Mouse (Mus musculus) liver, embryonic 13.5 days (tissue): ENCODE results near the gene Ccdc92b. TPM values are rescaled to one million over a fixed set of nuclear protein-coding genes. Genes with fewer than 3 reads are reported as not detected.

Experiments used
- ATAC-seq: fragments of 200-750 bp; cut with Nextera tagmentation; 2 replicates; pipeline ENCODE4 v1.8.0; 2017; ENCODE audit warnings: low read depth, mild to moderate bottlenecking, moderate number of reproducible peaks, moderate library complexity
- DNase-seq: peaks from one replicate; pipeline ENCODE4 v3.0.0; 2022
- H3K27ac ChIP-seq: fragments of 300-500 bp; sonication (generic); 2 replicates; pipeline ENCODE4 v1.5.1; 2015; ENCODE audit warnings: moderate library complexity, mild to moderate bottlenecking, inconsistent platforms
- H3K27me3 ChIP-seq: fragments of 300-500 bp; sonication (generic); 2 replicates; pipeline ENCODE4 v1.6.1; 2015; ENCODE audit warnings: mild to moderate bottlenecking, inconsistent platforms
- H3K36me3 ChIP-seq: fragments of 300-500 bp; sonication (generic); 2 replicates; pipeline ENCODE4 v1.6.1; 2015; ENCODE audit warnings: mild to moderate bottlenecking, inconsistent platforms
- H3K4me1 ChIP-seq: fragments of 300-500 bp; sonication (generic); replicated peaks from 2 replicates; pipeline ENCODE4 v1.6.1; 2015; ENCODE audit warnings: inconsistent platforms
- H3K4me2 ChIP-seq: fragments of 300-500 bp; sonication (generic); 2 replicates; pipeline ENCODE4 v1.6.1; 2015; ENCODE audit warnings: inconsistent platforms, mild to moderate bottlenecking, moderate library complexity
- H3K4me3 ChIP-seq: fragments of 300-500 bp; sonication (generic); replicated peaks from 2 replicates; pipeline ENCODE4 v1.5.1; 2015; ENCODE audit warnings: mild to moderate bottlenecking, inconsistent platforms
- H3K9ac ChIP-seq: fragments of 300-500 bp; sonication (generic); 2 replicates; pipeline ENCODE4 v1.6.1; 2015; ENCODE audit warnings: mild to moderate bottlenecking, inconsistent platforms
- H3K9me3 ChIP-seq: fragments of 300-500 bp; sonication (generic); replicated peaks from 2 replicates; pipeline ENCODE4 v1.6.1; 2016; ENCODE audit warnings: inconsistent platforms
- WGBS: fragments of 180-500 bp; shearing (Covaris S2); methylation state at CpG from one replicate; pipeline ENCODE4 v1.1.7; 2015; ENCODE audit not compliant: insufficient replicate concordance; 5-methylcytosine and 5-hydroxymethylcytosine counted together
- polyA plus RNA-seq: library from polyadenylated mRNA; unstranded; fragments of >200 nt; fragmentation: Nextera tagmentation; extraction: Ambion mirVana; gene quantifications from 2 replicates; pipeline ENCODE4 v1.2.1, GENCODE M21; 2015

The Ccdc92b gene
- polyA plus RNA-seq, 1 experiment from 2014 or later: 7.6 TPM

DNA sequence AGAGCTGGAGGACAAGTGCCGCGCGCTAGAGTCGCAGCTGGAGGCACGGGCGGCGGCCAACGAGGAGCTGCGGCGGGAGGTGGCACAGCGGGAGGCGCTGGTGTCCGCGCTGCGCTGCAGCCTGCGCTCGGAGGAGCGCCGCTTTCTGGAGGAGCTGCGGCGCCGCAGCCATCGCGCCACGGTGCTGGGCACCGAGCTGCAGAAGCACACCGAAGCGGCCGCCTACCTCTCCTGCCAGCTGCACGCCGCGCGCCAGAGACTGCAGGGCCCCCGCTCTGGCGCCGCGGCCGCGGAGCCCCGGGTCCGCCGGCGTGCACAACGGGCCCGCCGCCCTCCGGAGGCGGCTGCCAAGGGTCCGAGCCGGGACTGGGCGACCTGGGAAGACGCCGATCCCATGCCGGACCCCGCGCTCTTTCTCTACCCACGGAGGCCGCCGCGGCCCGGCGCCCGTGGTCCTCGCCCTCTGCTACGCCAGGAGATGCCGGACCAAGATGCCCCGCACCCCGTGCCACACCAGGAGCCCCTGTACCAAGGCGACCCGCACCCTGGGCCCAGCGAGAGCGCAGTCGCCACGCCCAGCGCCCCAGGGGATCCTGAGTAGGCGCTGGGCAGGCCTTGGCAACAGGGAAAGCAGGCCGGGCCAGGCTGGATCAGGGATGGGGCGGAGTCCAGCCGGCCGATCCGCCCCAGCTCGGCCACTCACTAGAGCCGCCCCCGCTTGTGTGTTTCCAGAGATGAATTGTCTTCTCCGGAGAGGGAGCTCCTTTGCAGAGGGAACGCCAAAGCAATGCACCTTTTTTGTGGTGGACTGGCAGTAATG lies 18.8 kb downstream of the Ccdc92b start:
- ATAC-seq (peak; percentile 70), DNase-seq (no peak)
- WGBS: 1% methylated on average over 83 of the region's 86 CpGs
- Histone ChIP-seq H3K27me3 (peaks cover 72% of the 10 kb centered on the region), H3K4me3 (peak overlapping the region; percentile 65), H3K36me3 (peaks cover 43% of the 10 kb centered on the region), H3K9me3 (no peaks in the 10 kb centered on the region), H3K4me1 (peaks cover 22% of the 10 kb centered on the region), H3K4me2 (peak overlapping the region; percentile 80), H3K27ac (peak overlapping the region; percentile 21; the same call in 1 of the 2 replicates), H3K9ac (peak overlapping the region; percentile 65)

DNA sequence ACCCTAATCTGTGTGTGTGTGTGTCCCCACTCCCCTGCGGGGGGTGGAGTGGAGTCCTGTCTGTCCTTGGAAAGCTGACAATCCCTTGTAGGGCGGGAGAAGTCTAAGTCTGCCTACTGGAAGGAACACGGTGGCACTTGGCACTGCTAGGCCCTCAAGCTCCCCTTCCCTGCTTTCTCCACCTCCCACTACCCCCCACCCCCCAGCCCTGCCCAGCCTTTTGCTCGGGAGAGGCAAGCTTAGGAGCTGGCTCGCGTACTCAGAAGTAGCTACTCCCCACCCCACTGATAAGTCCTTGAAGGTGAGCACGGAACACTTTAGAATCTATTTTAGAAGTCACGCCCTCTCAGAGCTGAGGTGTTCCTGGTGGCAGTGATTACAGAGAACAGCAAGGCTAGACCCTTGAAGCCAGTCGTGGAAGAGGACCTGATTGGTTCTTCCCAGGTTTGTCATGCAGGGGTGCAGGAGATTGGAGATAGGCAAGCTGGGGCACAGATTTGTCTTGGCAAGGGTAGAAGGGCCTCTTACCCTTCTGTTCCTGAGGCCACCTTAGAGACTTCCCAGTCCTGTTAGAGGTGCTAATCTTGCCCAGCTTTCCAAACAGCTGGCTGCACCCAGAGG lies 19.5 kb downstream of the Ccdc92b start:
- Histone ChIP-seq H3K9ac (peak overlapping the region; percentile 65; the same call in 1 of the 2 replicates), H3K4me3 (peak overlapping the region; percentile 65), H3K9me3 (no peaks in the 10 kb centered on the region), H3K4me1 (peaks cover 22% of the 10 kb centered on the region), H3K27me3 (peaks cover 72% of the 10 kb centered on the region), H3K27ac (no peak overlapping the region), H3K4me2 (peak overlapping the region; percentile 80), H3K36me3 (peaks cover 43% of the 10 kb centered on the region)
- ATAC-seq: no peak
- DNase-seq: no peak
- 20% methylated on average over 9 of the region's 9 CpGs for WGBS

DNA sequence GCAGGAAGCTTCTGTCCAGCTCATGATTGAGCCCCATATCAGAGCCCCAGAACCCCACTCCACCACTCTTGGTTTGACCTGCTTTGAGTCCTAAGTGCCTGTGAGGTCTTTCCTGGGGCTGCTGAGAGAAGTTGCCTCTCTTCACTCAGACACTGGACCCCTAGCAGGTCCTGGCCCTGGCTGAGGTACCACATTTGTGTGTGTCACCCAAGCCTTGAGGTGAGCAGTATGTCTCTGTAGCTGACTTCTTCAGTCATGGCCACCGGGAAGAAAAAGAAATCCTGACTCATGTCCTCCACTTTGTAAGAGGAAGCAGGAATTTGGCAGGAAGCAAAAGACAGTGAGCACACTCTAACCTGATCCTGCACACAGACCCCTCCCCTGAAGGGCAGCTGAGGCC lies 20.2 kb downstream of the Ccdc92b start:
- DNase-seq (no peak), ATAC-seq (no peak)
- H3K27ac ChIP-seq: no peak overlapping the region
- H3K4me1 ChIP-seq: peaks cover 22% of the 10 kb centered on the region
- no peak overlapping the region for H3K4me3 ChIP-seq
- H3K36me3 ChIP-seq: peaks cover 43% of the 10 kb centered on the region
- H3K9ac ChIP-seq: no peak overlapping the region
- H3K9me3 ChIP-seq: no peaks in the 10 kb centered on the region
- peaks cover 71% of the 10 kb centered on the region for H3K27me3 ChIP-seq
- H3K4me2 ChIP-seq: no peak overlapping the region
- 50% methylated on average over 1 of the region's 1 CpGs for WGBS

DNA sequence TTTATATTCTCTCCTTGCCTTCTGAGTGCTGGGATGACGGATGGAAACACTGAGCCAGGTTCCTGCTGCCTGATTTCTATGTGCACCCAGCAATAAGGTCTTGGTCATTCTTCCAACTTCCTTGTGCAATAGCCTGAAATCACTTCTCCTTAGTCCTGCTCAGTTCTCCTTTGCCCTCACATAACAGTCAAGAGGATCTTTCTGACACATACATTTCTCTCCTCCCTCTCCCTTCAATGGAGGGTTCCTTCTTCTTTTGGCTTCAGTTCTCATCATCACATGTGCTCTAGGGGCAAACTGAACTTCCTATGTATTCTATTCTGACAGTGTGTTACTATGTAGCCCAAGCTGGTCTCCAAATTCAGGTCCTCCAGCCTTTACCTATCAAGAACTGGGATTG lies 28.6 kb downstream of the Ccdc92b start:
- Histone ChIP-seq H3K9me3 (no peaks in the 10 kb centered on the region), H3K4me1 (peaks cover 50% of the 10 kb centered on the region), H3K4me2 (peak overlapping the region; percentile 97), H3K27me3 (no peaks in the 10 kb centered on the region), H3K4me3 (no peak overlapping the region), H3K9ac (no peak overlapping the region), H3K36me3 (peaks cover 16% of the 10 kb centered on the region), H3K27ac (peak overlapping the region; percentile 86)
- DNase-seq (no peak), ATAC-seq (no peak)
- 77% methylated on average over 1 of the region's 1 CpGs for WGBS

DNA sequence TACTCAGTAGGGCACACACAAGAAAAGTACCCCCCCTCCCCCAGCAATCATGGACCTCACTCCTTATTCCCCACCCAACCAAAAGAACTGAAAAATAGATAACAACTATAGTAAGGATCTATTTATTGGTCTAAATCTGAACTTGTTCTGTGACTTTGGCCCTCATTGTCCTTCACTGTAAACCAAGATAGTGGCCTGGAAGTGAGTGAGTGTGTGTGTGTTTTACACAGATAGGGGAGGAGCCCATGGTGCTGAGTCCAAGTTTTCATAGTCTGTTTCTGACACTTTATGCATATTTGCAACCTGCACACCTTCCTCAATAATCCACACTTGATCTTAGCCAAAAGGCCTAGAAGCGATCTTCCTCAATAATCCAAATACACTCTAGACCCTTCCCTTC lies 29.3 kb downstream of the Ccdc92b start:
- peak overlapping the region; percentile 88 for H3K9ac ChIP-seq
- peak overlapping the region; percentile 97 for H3K4me2 ChIP-seq
- peak overlapping the region; percentile 86 for H3K27ac ChIP-seq
- DNase-seq (peak; percentile 32), ATAC-seq (peak; percentile 39)
- 9% methylated on average over 1 of the region's 1 CpGs for WGBS
- no peaks in the 10 kb centered on the region for H3K27me3 ChIP-seq
- no peaks in the 10 kb centered on the region for H3K9me3 ChIP-seq
- H3K4me1 ChIP-seq: peaks cover 57% of the 10 kb centered on the region
- peaks cover 23% of the 10 kb centered on the region for H3K36me3 ChIP-seq
- H3K4me3 ChIP-seq: peak overlapping the region; percentile 92

DNA sequence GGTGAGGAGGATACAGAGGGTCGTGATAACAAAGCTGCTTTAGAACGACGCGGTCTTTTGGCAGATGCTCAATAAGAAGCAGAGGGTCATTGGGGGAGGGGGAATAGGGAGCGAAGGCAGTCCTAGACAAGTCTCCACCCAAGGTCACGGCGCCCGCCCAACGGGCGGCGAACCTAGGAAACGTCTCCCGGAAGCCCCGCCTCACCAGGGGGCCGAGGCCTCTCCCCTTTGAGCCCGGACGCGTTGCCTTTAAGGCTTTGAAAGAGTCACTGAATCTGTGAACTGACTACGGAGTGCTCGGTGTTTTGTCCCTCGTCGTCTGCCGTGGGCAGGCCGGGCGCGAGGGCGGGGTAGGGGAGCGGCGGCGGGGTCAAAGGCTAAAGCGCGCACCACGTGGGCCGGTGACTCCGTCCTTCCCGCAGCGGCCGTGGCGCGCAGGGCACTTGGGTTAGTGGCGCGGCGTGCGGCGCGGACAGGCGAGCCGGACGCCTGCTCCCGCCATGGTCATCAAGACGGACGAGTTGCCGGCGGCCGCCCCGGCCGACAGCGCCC lies 29.8 kb downstream of the Ccdc92b start, which contains the start of gene Cluh:
TSS of gene Cluh (plus strand) at position 401 of the 552 bp plus-strand sequence.
- WGBS: 0% methylated on average over 58 of the region's 58 CpGs
- Histone ChIP-seq H3K4me2 (peak within 1 kb of the TSS; percentile 97), H3K9ac (peak within 1 kb of the TSS; percentile 88), H3K27ac (peak within 1 kb of the TSS; percentile 86), H3K27me3 (no peaks in the 10 kb centered on the region), H3K4me1 (peaks cover 57% of the 10 kb centered on the region), H3K36me3 (peaks cover 28% of the 10 kb centered on the region), H3K9me3 (no peaks in the 10 kb centered on the region), H3K4me3 (peak within 1 kb of the TSS; percentile 92)
- peak; percentile 88 for ATAC-seq
- DNase-seq: peak; percentile 95

DNA sequence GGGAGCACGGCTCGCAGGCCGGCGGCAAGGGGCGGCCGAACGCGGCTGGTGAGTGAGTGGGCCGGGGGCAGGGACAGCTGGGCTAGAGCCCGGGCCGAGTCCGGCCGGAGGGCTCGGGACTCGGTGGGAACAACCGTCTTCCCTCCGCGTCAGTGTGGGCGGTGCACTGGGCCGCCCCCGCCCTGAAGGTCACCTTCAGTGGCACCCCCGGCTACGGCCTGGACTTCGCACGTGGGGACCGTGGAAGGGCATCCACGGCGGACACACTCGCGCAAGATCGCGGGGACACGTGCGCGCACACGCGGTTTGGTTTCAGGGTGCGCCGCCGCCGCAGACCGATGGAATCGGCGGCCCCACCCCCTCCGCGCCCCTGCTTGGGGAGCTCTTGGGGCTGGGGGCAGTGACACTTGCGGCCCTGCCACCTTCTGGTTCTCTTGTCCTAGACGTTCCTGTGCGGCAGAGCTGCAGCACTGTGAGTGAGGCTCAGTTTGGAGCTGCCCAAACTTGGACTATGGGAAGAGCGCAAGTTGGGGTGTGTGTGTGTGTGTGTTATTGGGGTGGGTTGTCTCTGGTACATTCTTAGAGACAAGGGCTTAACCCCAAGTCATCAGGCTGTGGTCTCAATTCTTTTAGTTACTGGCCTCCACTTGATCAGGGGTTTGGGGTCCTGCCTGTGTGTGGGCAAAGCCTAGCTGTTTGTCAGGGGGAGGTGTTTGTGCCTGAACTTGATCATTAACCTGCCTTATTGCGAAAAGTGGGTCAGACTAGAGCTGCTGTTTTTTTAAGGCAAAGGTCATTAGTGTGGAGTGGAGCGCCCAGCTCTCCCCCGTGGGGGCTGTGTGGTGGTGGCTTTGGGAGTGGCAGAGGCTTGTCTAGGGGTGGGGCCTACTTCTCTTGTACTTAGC lies 30.5 kb downstream of the Ccdc92b start:
- Histone ChIP-seq H3K9ac (peak overlapping the region; percentile 88), H3K9me3 (no peaks in the 10 kb centered on the region), H3K4me3 (peak overlapping the region; percentile 92), H3K36me3 (peaks cover 30% of the 10 kb centered on the region), H3K27ac (peak overlapping the region; percentile 86), H3K4me1 (peaks cover 57% of the 10 kb centered on the region), H3K27me3 (no peaks in the 10 kb centered on the region), H3K4me2 (peak overlapping the region; percentile 97)
- WGBS: under 1% methylated on average over 53 of the region's 53 CpGs
- DNase-seq (peak; percentile 31), ATAC-seq (peak; percentile 49)

DNA sequence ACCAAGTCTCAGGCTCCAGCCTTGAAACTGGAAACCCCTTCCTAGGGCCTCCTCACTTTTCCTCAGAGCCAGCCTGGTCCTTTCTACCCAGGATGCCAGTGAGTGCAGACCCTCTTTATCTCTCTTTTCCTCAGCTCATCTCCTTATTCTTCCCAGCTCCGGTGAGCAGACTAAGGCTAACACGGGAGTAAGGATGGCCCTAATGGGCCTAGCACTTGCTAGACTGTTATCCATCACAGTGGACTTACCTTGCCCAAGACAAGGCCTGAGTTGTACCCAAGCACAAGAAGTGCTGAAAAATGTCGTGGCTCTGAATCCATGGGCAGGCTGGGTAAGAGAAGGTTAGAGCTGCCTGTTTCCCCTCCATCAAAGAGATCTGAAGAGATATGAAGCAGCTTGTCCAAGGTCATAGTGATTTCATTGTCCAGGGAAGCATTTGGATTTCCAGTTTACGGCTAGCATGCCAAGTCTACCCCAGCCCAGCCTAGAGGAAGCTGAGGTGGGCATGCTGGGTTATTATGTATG lies 31.2 kb downstream of the Ccdc92b start:
- H3K4me1 ChIP-seq: peaks cover 60% of the 10 kb centered on the region
- H3K4me2 ChIP-seq: peak overlapping the region; percentile 97
- DNase-seq (no peak), ATAC-seq (no peak)
- H3K4me3 ChIP-seq: peak overlapping the region; percentile 92
- 51% methylated on average over 4 of the region's 4 CpGs for WGBS
- H3K9me3 ChIP-seq: no peaks in the 10 kb centered on the region
- H3K9ac ChIP-seq: peak overlapping the region; percentile 88
- no peaks in the 10 kb centered on the region for H3K27me3 ChIP-seq
- peaks cover 30% of the 10 kb centered on the region for H3K36me3 ChIP-seq
- peak overlapping the region; percentile 86 for H3K27ac ChIP-seq

DNA sequence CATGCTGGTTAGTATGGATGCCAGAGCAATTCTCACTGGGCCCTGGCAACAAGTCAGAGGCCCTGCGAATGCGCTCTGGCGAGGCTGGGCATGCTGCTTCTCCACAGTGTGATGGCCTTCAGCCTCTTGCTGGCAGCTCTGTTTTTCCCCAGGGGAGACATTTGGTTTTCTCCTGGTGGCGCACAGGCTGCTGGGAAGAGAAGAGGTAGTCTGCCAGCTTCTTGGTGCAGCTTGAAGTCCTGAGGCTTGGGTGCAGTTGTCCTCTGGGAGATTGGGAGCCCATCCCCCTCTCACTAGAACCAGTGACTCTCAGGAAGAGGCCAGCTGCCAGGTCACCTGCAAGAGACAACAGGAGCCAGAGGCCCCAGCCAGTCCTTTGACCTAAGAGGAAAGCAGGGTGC lies 33.4 kb downstream of the Ccdc92b start:
- 83% methylated on average over 4 of the region's 4 CpGs for WGBS
- ATAC-seq (no peak), DNase-seq (no peak)
- peaks cover 58% of the 10 kb centered on the region for H3K4me1 ChIP-seq
- H3K9me3 ChIP-seq: no peaks in the 10 kb centered on the region
- H3K9ac ChIP-seq: peak overlapping the region; percentile 10; the same call in 1 of the 2 replicates
- peak overlapping the region; percentile 97 for H3K4me2 ChIP-seq
- no peaks in the 10 kb centered on the region for H3K27me3 ChIP-seq
- peak overlapping the region; percentile 59 for H3K27ac ChIP-seq
- peaks cover 52% of the 10 kb centered on the region for H3K36me3 ChIP-seq
- no peak overlapping the region for H3K4me3 ChIP-seq

DNA sequence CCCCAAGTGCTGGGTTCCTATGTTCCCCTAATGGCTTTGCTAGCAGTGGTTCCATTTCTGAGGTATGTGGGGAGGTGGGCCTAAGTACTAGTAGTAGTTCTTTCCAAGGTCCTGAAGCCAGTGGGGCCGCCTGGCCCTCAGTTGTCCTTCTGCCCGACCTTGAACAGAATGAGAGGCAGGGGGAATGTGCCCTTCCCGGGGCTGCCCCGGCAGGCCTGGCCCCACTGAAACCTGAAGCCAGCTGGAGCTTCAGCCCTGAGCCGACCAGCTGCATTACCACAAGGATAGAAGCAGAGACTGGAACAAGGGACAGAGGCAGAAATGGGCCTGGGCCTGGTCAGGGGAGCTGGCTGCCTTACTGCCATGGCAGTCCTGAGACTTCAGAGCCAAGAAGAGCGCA lies 34.0 kb downstream of the Ccdc92b start:
- H3K27ac ChIP-seq: 0 out of 2 replicates have a peak overlapping the region, but pooled peaks have one; percentile 5
- H3K36me3 ChIP-seq: peaks cover 58% of the 10 kb centered on the region
- H3K4me2 ChIP-seq: peak overlapping the region; percentile 97
- 0 out of 2 replicates have a peak, but pooled peaks cover 3% of the 10 kb centered on the region for H3K9me3 ChIP-seq
- 74% methylated on average over 6 of the region's 6 CpGs for WGBS
- no peak for ATAC-seq
- no peak for DNase-seq
- no peak overlapping the region for H3K4me3 ChIP-seq
- H3K9ac ChIP-seq: peak overlapping the region; percentile 10; the same call in 1 of the 2 replicates
- peaks cover 52% of the 10 kb centered on the region for H3K4me1 ChIP-seq
- H3K27me3 ChIP-seq: no peaks in the 10 kb centered on the region
